Mouse (Mus musculus) spleen, adult 2 months (tissue): Measurements from ENCODE around the gene Tcf7l2. TPM values are rescaled to one million over a fixed set of nuclear protein-coding genes. Genes with fewer than 3 reads are reported as not detected.

Source experiments
- DNase-seq, 2 experiments: peaks; one replicate each; pipeline versions ENCODE4 v3.0.0 to v3.0.0-alpha.2; 2012 to 2021; ENCODE audit warnings: low spot score in 2 of 2, low read depth in 1 of 2
- H3K27ac ChIP-seq: fragments of 200-500 bp; 2 replicates; pipeline ENCODE4 v1.5.1; 2012; ENCODE audit warnings: low read length, inconsistent platforms; ENCODE audit not compliant: insufficient read depth
- H3K27me3 ChIP-seq: fragments of 200-500 bp; 2 replicates; pipeline ENCODE4 v1.6.1; 2012; ENCODE audit warnings: mild to moderate bottlenecking, moderate library complexity, low read length, inconsistent platforms; ENCODE audit not compliant: control insufficient read depth, insufficient read depth
- H3K36me3 ChIP-seq: fragments of 200-500 bp; 2 replicates; pipeline ENCODE4 v1.6.1; 2012; ENCODE audit warnings: mild to moderate bottlenecking, low read length, inconsistent platforms; ENCODE audit not compliant: control insufficient read depth, insufficient read depth
- H3K4me1 ChIP-seq: fragments of 200-500 bp; 2 replicates; pipeline ENCODE4 v1.6.1; 2011; ENCODE audit warnings: inconsistent platforms; ENCODE audit not compliant: control insufficient read depth, insufficient read depth, insufficient read length
- H3K4me3 ChIP-seq: fragments of 200-500 bp; 2 replicates; pipeline ENCODE4 v1.5.1; 2011; ENCODE audit warnings: mild to moderate bottlenecking, inconsistent platforms; ENCODE audit not compliant: insufficient read depth, insufficient read length; ENCODE audit errors: extremely low read depth
- CTCF ChIP-seq: fragments of 200-500 bp; IDR thresholded peaks from 2 replicates; pipeline ENCODE4 v1.5.1; 2011; ENCODE audit warnings: mild to moderate bottlenecking, inconsistent platforms; ENCODE audit not compliant: insufficient read depth, insufficient read length, insufficient replicate concordance; ENCODE audit errors: extremely low read depth
- POLR2A ChIP-seq: fragments of 200-500 bp; IDR thresholded peaks from 2 replicates; pipeline ENCODE4 v1.6.1; 2011; ENCODE audit warnings: low read depth, low read length, inconsistent platforms
- WGBS: fragments of 180-500 bp; shearing (Covaris S2); methylation state at CpG from one replicate; pipeline ENCODE4 v1.1.7; 2018; 5-methylcytosine and 5-hydroxymethylcytosine counted together
- polyA plus RNA-seq: library from polyadenylated mRNA; depleted of rRNA; stranded (reverse); fragments of >200 nt; gene quantifications from 2 replicates; pipeline ENCODE4 v1.2.3, GENCODE M21; 2012

Gene Tcf7l2
- polyA plus RNA-seq, 1 experiment, result 11.3 TPM

DNA sequence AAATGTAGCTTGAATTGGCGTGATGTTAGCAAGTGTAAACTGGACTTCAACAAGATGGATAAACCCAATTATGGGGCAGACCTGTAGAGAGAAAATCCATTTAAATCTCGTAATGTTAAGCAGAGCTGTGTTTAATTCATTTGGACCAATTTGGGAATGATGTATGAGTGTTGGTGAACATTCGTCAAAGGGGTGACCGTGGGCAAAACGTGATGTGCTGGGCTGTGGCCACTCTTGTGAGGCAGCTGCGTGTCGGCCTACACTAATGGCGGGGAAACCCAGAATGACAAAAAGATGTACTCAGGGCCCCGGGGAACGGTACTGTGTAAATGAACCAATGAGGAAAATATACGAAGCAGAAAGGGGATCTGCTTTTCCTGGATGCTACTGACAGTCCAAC lies 24.2 kb downstream of the Tcf7l2 start:
- Histone ChIP-seq H3K36me3 (no peaks in the 10 kb centered on the region), H3K27ac (no peak overlapping the region)
- TF ChIP-seq POLR2A (no peak), CTCF (no peak)

DNA sequence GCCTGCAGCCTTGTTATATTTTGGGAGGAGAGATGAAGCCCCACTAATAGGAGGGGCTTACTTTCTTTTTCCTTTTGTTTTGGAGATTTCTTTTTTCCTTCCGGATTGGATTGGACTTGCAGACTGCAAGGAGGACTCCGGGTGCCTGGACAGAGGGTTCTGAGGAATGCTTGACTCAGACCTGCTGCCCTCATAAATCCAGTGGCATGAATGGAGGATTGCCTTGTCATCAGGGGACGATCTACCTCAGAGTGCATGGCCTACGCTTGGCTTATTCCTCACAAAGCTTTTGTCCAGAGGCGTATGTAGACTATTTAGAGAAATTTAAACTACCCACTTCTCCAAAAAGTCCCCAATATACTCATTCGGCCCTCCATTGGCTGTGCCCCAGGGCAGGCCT lies 25.5 kb downstream of the Tcf7l2 start:
- Histone ChIP-seq H3K27ac (no peak overlapping the region), H3K27me3 (no peaks in the 10 kb centered on the region; the same call in 1 of the 2 replicates), H3K36me3 (no peaks in the 10 kb centered on the region), H3K4me3 (no peak overlapping the region), H3K4me1 (peaks cover 10% of the 10 kb centered on the region; the same call in 1 of the 2 replicates)
- DNase-seq, result no peak
- WGBS, result 81% methylated on average over 6 of the region's 6 CpGs
- TF ChIP-seq CTCF (no peak), POLR2A (no peak)

More for the DNA sequence above, 24.2 kb downstream of the Tcf7l2 start:
- 88% methylated on average over 11 of the region's 11 CpGs for WGBS
- Histone ChIP-seq H3K4me1 (peaks cover 10% of the 10 kb centered on the region; the same call in 1 of the 2 replicates), H3K4me3 (no peak overlapping the region), H3K27me3 (no peaks in the 10 kb centered on the region; the same call in 1 of the 2 replicates)
- no peak for DNase-seq

DNA sequence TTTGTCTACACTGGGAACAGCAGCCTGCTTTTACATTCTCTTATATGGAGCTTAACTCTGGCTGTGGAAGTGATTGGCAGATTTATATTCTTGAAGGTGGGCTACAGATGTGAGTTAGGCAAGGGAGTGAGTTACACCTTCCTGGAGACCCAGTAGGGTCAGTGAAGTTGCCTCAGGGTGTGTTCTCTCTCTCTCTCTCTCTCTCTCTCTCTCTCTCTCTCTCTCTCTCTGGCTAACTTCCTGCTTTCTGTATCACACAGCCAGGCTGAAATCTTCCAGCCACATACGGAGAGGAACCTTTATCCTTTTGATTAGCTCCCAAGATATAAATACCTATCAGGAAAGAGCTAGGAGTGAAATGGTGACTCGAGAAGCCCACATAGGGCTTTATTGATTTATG lies 26.0 kb downstream of the Tcf7l2 start:
- Histone ChIP-seq H3K27me3 (no peaks in the 10 kb centered on the region; the same call in 1 of the 2 replicates), H3K36me3 (no peaks in the 10 kb centered on the region), H3K4me1 (peaks cover 10% of the 10 kb centered on the region; the same call in 1 of the 2 replicates), H3K4me3 (no peak overlapping the region), H3K27ac (no peak overlapping the region)
- WGBS, result 50% methylated on average over 2 of the region's 2 CpGs
- no peak for TF ChIP-seq POLR2A
- no peak for TF ChIP-seq CTCF
- no peak for DNase-seq

DNA sequence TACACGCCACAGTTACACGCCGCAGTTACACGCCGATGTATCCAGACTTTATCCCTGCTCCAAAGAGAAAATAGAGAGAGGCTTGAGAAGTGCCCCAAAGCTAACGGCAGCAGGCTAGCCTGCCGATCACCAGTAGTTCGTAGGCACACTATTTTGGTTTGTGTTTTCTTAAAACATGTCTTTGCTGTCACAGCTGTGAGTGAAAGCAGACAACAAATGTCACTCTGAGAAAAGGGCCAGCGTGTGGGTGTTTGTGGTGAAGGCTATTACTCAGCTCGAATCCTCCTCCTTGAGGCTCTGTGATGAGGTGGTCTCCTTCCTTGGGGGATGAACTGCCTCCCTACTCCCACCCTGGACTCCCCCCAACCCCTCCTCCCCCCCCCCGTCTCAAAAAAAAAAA lies 26.6 kb downstream of the Tcf7l2 start:
- 65% methylated on average over 11 of the region's 11 CpGs for WGBS
- TF ChIP-seq CTCF, result no peak
- no peak for TF ChIP-seq POLR2A
- Histone ChIP-seq H3K27ac (no peak overlapping the region), H3K4me1 (peaks cover 10% of the 10 kb centered on the region; the same call in 1 of the 2 replicates), H3K36me3 (no peaks in the 10 kb centered on the region), H3K27me3 (no peaks in the 10 kb centered on the region; the same call in 1 of the 2 replicates), H3K4me3 (no peak overlapping the region)
- no peak for DNase-seq

DNA sequence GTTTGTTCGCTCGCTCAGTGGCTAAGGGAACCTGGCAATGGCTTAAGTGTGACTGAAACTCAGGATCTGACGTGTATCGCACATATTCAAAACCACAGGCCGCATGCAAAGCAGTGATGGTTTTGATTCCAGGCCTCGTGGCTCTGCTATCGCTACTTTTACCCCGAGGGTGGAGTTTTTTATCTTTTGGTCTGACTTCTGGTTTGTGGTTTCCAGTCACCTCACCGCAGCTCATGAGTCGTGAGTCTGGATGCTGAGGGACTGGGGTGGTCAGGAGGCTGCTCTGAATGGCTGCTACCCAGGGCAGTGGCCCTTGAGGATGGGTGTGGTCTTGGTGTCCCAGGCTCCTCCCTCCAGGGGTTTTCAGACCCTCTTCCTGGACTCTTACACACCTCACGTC lies 27.3 kb downstream of the Tcf7l2 start:
- DNase-seq, result peak; percentile 54 to 85
- H3K27me3 ChIP-seq, result no peaks in the 10 kb centered on the region; the same call in 1 of the 2 replicates
- H3K36me3 ChIP-seq, result no peaks in the 10 kb centered on the region
- H3K4me1 ChIP-seq, result peaks cover 10% of the 10 kb centered on the region; the same call in 1 of the 2 replicates
- H3K4me3 ChIP-seq, result no peak overlapping the region
- 7% methylated on average over 11 of the region's 11 CpGs for WGBS
- TF ChIP-seq POLR2A, result no peak
- no peak for TF ChIP-seq CTCF
- no peak overlapping the region for H3K27ac ChIP-seq

DNA sequence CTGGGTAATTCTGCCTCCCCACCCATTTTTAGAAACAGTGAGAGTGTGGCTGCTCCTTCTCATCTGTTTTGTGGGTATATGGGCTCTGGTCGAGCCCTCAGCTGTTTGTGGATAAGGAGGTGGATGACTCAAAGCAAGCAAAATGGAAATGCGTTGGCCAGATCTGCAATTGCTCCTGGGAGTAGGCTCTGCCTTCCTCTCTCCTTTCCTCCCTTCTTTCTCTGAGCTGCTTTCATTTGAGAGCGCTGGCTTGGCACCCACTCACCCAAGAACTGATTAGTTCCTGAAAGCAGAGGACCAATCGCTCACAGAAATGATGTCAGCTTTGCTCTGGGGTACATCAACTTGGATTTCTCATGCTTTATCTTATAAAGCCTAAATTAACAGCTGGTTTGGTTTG lies 32.7 kb downstream of the Tcf7l2 start:
- WGBS, result 45% methylated on average over 4 of the region's 4 CpGs
- Histone ChIP-seq H3K36me3 (no peaks in the 10 kb centered on the region), H3K4me3 (no peak overlapping the region), H3K4me1 (peaks cover 2% of the 10 kb centered on the region), H3K27ac (no peak overlapping the region), H3K27me3 (no peaks in the 10 kb centered on the region)
- no peak for DNase-seq
- TF ChIP-seq CTCF (no peak), POLR2A (no peak)

DNA sequence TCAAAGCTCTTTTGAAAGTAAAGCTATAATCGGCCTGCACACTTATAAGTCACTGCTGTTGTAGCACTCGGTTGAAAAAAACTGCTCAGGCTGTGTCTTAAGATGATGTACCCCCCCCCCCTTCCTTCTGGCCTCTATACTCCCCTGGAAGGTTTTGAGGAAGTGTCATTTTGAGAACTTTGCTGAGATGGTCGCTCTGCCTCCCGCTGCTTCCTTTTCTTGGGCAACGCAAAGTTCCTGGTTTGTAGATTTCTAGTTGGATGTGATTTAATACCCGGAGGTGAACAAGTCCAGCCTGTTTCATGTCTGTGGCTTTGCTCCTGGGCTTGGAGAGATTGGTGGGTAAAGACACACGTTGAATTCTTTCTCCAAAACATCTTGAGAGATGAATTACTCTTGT lies 33.2 kb downstream of the Tcf7l2 start:
- DNase-seq, result peak in 1 of 2 experiments; percentile 4
- Histone ChIP-seq H3K4me3 (no peak overlapping the region), H3K27me3 (no peaks in the 10 kb centered on the region), H3K4me1 (peaks cover 2% of the 10 kb centered on the region), H3K27ac (no peak overlapping the region), H3K36me3 (no peaks in the 10 kb centered on the region)
- WGBS, result 10% methylated on average over 7 of the region's 7 CpGs
- TF ChIP-seq CTCF (no peak), POLR2A (no peak)
